Mouse (Mus musculus) megakaryocyte, embryonic 14.5 days (primary cell): ENCODE results near the gene Scarf1. TPM values are rescaled to one million over a fixed set of nuclear protein-coding genes. Genes with fewer than 3 reads are reported as not detected.

Source experiments
- H3K27me3 ChIP-seq: replicated peaks from 2 replicates; pipeline ENCODE3; 2012; ENCODE audit warnings: inconsistent platforms
- H3K36me3 ChIP-seq: replicated peaks from 2 replicates; pipeline ENCODE3; 2012; ENCODE audit warnings: low read length, inconsistent platforms, mixed read lengths
- H3K4me1 ChIP-seq: 2 replicates; pipeline ENCODE4 v1.6.1; 2012; ENCODE audit warnings: inconsistent platforms
- H3K4me3 ChIP-seq: replicated peaks from 2 replicates; pipeline ENCODE3; 2012; ENCODE audit warnings: moderate library complexity, mild to moderate bottlenecking, inconsistent platforms
- H3K9me3 ChIP-seq: 2 replicates; pipeline ENCODE4 v1.6.1; 2012; ENCODE audit warnings: inconsistent platforms
- FLI1 ChIP-seq: IDR thresholded peaks from 2 replicates; pipeline ENCODE4 v1.6.1; 2012; ENCODE audit warnings: low read length, inconsistent platforms, mixed read lengths
- GATA1 ChIP-seq: IDR thresholded peaks from 3 replicates; pipeline ENCODE4 v1.6.1; 2012; ENCODE audit warnings: mixed read lengths, low read length, inconsistent platforms, borderline replicate concordance
- polyA plus RNA-seq: library from polyadenylated mRNA; stranded (reverse); fragments of >175 nt; gene quantifications from 2 replicates; pipeline ENCODE4 v1.2.3, GENCODE M21; 2012; ENCODE audit warnings: low replicate concordance; ENCODE audit not compliant: insufficient read depth

The Scarf1 gene
- polyA plus RNA-seq, 1 experiment, result 42.5 TPM

DNA sequence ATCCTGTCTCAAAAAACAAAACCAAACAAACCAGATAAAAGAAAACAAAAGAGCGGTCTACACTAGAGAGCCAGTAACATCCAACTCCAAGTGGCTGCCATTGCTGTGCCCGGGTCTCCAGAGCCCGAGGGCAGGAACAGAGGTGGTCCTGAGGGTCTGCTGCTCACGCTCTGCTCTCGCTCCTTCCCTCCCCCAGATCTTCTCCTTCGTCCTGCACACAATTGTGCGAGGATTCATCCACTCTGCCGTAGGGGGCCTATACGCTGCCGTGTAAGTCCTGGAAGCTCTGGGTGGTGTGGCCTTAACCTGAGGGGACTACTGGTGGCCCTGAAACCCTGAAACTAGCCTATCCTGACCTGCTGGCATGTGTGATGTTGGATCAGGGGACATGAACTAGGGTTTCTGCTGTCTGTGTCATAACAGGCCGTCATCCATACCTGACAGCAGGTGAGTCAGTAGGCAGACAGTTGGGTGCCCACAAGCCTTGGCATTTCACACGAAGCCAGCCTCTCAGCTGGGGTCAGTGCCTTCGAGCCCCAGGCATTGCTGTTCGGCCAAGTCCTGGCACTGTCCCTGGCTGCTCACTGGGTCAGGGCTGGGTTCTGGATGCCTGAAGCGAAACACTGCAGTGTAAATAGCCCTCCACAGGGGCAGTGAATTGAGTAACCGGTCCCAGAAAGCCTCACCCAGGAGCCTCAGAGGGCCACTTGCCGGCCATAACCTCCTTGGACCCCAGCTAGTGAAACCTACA, 57.2 kb downstream of the Scarf1 start:
- TF ChIP-seq FLI1 (no peak), GATA1 (no peak)
- Histone ChIP-seq H3K9me3 (no peaks in the 10 kb centered on the region), H3K4me1 (peaks cover 80% of the 10 kb centered on the region), H3K27me3 (peaks cover 5% of the 10 kb centered on the region), H3K4me3 (peak overlapping the region; percentile 70), H3K36me3 (peaks cover 92% of the 10 kb centered on the region)

- Histone ChIP-seq H3K9me3 (no peaks in the 10 kb centered on the region), H3K36me3 (peaks cover 90% of the 10 kb centered on the region), H3K27me3 (peaks cover 7% of the 10 kb centered on the region), H3K4me1 (peaks cover 79% of the 10 kb centered on the region), H3K4me3 (peak overlapping the region; percentile 77)
- TF ChIP-seq FLI1 (no peak), GATA1 (no peak)
These were observed 58.0 kb downstream of the Scarf1 start for GRCm38 (mm10) chr11:75571126-75571990.

DNA sequence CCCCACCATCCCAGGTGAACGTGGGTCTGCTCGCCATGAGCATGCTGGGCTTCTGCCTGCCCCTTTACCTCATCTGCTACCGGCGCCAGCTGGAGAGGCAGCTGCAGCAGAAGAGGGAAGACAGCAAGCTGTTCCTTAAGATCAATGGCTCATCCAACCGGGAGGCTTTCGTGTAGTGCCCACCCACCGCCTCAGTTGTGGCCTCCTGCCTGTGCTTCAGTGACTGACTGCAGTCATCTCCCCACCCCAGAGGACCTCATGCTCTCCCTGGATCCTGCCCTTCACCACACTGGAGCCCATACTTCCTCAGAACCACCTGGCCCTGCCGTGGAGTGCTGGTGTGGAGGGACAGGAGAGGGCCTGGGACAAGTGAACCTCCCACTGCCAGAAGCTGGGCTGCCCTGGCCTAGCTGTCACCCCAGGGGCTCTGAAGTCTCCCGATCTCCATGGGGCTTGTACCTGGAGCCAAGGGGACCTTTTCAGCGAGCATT, 59.0 kb downstream of the Scarf1 start:
- TF ChIP-seq GATA1, result no peak
- no peak for TF ChIP-seq FLI1

GRCm38 (mm10) chr11:75572854-75573650, 59.7 kb downstream of the Scarf1 start:
- peak overlapping the region; percentile 82 for H3K4me3 ChIP-seq
- no peak for TF ChIP-seq GATA1
- no peak for TF ChIP-seq FLI1
- H3K36me3 ChIP-seq, result peaks cover 81% of the 10 kb centered on the region
- peaks cover 10% of the 10 kb centered on the region for H3K27me3 ChIP-seq
- H3K4me1 ChIP-seq, result peaks cover 67% of the 10 kb centered on the region
- no peaks in the 10 kb centered on the region for H3K9me3 ChIP-seq

More for the DNA sequence above, 59.0 kb downstream of the Scarf1 start:
- H3K9me3 ChIP-seq, result no peaks in the 10 kb centered on the region
- H3K4me3 ChIP-seq, result peak overlapping the region; percentile 69
- H3K36me3 ChIP-seq, result peaks cover 85% of the 10 kb centered on the region
- H3K4me1 ChIP-seq, result peaks cover 74% of the 10 kb centered on the region
- peaks cover 10% of the 10 kb centered on the region for H3K27me3 ChIP-seq

GRCm38 (mm10) chr11:75574378-75575123, 61.2 kb downstream of the Scarf1 start:
- H3K36me3 ChIP-seq, result peaks cover 70% of the 10 kb centered on the region
- H3K9me3 ChIP-seq, result no peaks in the 10 kb centered on the region
- no peak for TF ChIP-seq GATA1
- TF ChIP-seq FLI1, result no peak
- peak overlapping the region; percentile 30 for H3K4me3 ChIP-seq
- H3K27me3 ChIP-seq, result peaks cover 13% of the 10 kb centered on the region
- peaks cover 72% of the 10 kb centered on the region for H3K4me1 ChIP-seq

DNA sequence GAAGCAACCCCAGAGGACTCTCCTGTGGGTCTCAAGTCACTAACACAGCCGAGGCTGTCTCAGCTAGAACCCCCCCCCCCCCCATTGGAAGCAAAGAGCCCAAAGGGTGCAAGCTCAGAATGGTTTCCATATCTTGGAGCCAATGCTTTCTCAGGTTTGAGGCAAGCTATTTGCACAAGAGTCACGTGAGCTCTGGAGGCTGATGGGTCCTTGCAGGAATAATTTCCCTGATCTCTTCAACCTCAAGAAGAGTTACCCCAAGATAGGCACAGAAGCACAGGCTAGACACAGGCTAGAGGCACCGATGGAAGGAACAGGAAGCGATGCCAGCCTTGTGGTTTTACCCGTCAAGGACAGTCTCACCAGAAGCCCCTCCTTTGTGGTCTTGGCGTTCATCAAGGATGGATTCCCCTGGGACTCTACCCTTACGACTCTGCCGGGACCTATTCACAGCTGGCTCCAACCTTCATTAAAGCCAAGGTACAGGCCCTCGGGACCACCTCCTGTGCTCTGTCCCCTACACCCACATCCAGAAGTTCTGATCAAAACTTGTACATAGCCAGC, 62.3 kb downstream of the Scarf1 start:
- H3K27me3 ChIP-seq, result peaks cover 13% of the 10 kb centered on the region
- no peak overlapping the region for H3K4me3 ChIP-seq
- TF ChIP-seq FLI1 (no peak), GATA1 (no peak)
- peaks cover 59% of the 10 kb centered on the region for H3K36me3 ChIP-seq
- no peaks in the 10 kb centered on the region for H3K9me3 ChIP-seq
- peaks cover 67% of the 10 kb centered on the region for H3K4me1 ChIP-seq

Other genes with a start within 250 kb of the Scarf1 start
- 10.0 and 11.0 TPM in 2 replicates for gene Rpa1, start 165.2 kb upstream of the Scarf1 start, polyA plus RNA-seq
- 0.43 and 1.8 TPM in 2 replicates for gene Smyd4, start 165.1 kb upstream of the Scarf1 start, polyA plus RNA-seq
- gene Serpinf1, start 90.8 kb upstream of the Scarf1 start, polyA plus RNA-seq, result 2.5 TPM in 1 of 2 replicates, not detected in the other
- gene Serpinf2, start 73.9 kb upstream of the Scarf1 start, polyA plus RNA-seq, result not detected in 2 replicates
- gene Wdr81, start 58.8 kb upstream of the Scarf1 start, polyA plus RNA-seq, result 10.8 and 12.0 TPM in 2 replicates
- gene Tlcd2, start 51.8 kb upstream of the Scarf1 start, polyA plus RNA-seq, result 1.7 TPM in 1 of 2 replicates, not detected in the other
- gene Prpf8, start 26.7 kb upstream of the Scarf1 start, polyA plus RNA-seq, result 18.1 and 35.1 TPM in 2 replicates
- 4.2 and 9.5 TPM in 2 replicates for gene Rilp, start 3.4 kb upstream of the Scarf1 start, polyA plus RNA-seq
- gene Slc43a2, start 18.2 kb downstream of the Scarf1 start, polyA plus RNA-seq, result 18.9 and 35.4 TPM in 2 replicates
- gene Pitpna, start 74.6 kb downstream of the Scarf1 start, polyA plus RNA-seq, result 28.3 and 62.8 TPM in 2 replicates
- gene Inpp5k, start 117.4 kb downstream of the Scarf1 start, polyA plus RNA-seq, result 38.5 and 43.3 TPM in 2 replicates
- gene Myo1c, start 137.0 kb downstream of the Scarf1 start, polyA plus RNA-seq, result 28.1 and 63.4 TPM in 2 replicates
- gene Crk, start 165.7 kb downstream of the Scarf1 start, polyA plus RNA-seq, result 62.5 and 120 TPM in 2 replicates
- gene Ywhae, start 219.3 kb downstream of the Scarf1 start, polyA plus RNA-seq, result 32.8 and 324 TPM in 2 replicates